Mouse (Mus musculus) hematopoietic stem cell, adult 5-6 weeks (primary cell): ENCODE measurements around the gene Sox1. TPM values are rescaled to one million over a fixed set of nuclear protein-coding genes. Genes with fewer than 3 reads are reported as not detected.

Experiments
- ATAC-seq, 2 experiments: fragments of 125-278 bp in 1 of 2; replicated peaks in 1 of 2; 2 replicates each; pipeline ENCODE4 v1.8.0; 2016 to 2017; ENCODE audit warnings: inconsistent platforms in 2 of 2, mild to moderate bottlenecking in 2 of 2, moderate number of reproducible peaks in 2 of 2, low read depth in 1 of 2, moderate TSS enrichment in 1 of 2; ENCODE audit not compliant: low FRiP score in 2 of 2, poor library complexity in 2 of 2, severe bottlenecking in 2 of 2, insufficient read depth in 1 of 2, low TSS enrichment in 1 of 2
- total RNA-seq: library from RNA; stranded (forward); fragments of 172-1452, 232-1000 nt; gene quantifications from 2 replicates; pipeline ENCODE4 v1.2.3, GENCODE M21; 2017

The Sox1 gene
- total RNA-seq, 1 experiment from 2014 or later = not detected

DNA sequence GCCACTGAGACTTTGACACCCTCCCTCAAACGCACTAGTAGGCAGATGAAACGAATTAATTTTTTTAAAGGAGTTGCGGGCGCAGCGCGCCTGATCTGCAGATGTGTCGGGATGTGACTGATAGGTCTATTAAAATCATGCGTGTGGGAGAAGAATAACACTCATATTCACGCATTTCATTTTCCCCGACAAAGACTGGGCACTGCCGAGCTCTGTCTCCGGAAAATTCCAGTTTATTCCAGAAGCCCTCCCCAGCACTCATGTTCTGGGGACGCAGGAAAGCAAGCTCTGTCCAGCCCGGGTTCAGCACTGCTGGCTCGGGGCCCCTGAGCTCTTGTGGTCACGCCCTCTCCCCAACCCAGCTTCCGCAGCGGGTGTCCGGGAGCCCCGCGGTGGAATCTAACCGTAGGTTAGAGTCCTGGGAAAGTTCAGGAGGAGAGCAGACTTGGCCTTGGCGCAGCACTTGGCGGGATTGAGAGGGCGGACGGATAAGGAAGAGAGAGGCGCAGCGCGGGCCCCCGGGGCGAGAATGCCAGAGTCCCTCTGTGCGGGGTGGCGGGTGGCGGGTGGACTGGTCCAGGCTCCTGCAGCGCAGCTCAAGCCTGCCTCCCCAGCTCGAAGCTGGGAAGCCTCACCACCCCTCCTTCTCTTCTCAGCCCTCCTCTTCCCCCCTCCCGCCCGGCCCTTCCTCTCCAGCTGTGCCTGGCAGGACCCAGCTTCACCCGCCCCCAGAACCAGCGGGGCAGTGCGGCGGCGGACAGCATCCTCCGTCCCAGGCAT lies 5.7 kb downstream of the Sox1 start:
- no peak for ATAC-seq

DNA sequence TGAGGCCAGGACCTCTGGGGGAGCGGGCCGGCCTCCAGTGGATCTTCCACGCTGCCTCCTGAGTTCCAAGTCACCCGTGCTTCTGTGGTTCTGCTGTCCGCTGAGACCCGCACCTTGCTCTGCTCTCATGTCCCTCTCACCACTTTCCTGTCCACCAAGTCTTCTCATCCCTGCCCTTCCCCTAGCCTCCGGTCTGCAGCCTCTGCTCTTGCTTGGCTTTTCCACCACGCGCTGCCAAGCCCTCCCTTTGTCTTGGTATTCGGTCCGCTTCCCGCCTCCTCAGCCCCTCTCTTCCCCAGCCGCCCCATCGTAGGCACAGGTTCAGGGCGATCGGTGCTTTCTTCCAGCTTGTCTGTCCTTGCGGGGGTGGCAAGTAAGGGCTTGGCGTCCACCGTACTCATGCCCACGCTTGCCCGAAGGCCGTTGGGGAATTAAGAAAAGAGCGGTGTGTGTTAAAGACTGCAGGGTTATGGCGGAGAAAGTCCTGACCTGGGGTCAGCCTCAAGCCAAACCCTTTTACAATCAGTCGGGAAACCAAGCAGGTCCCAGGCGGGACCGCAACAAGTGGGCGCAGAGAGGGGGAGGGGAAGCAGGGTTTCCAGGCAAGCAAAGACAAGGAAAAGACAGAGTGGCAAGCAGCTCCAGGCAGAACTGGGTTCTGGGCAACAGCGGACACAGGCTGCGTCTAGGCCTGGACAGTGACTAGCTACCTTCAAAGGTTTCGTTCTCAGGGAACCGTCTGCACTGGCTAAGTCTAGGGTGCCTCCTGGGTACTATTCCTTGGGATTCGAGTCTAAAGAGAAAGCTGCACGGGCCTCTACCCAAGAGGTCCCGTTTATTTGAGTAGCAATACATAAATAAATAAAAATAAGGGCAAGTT lies 6.5 kb downstream of the Sox1 start:
- no peak for ATAC-seq

DNA sequence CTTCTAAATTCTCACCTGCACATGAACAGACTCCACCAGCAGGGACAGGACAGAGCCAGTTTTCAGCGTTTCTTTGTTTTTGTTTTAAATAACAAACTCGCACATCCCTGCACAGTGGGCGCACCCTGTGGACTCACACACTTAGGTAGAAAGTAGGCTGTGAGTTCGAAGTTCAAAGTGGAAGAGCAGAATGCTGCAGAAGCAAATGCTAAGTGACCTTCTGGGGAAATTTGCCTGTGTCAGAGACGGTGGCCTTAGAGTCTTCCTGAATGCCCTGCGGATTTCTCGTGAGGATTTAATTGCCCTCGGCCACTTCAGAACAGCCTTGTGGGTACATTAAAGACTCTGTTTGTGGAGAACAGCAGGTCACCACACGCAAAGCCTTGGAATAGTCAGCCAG lies 7.6 kb downstream of the Sox1 start:
- ATAC-seq = no peak

DNA sequence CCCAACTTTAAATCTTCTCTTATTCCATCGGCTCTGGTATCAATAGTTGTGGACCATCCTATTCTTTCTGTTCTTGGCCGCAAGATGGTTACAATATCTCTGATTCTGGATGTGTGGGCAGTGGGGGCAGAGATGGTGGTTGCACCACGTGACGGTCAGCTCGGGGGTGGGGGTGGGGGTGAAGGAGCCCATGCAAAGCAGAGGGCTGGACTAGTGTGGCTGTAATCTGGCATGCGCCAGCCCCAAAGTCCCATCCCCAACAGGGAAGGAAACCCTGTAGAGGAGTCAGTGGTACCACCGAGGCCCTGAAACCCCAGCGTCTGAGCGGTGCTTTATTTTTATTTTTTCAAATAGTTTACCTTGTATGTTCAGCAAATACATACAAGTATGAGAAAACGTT lies 12.9 kb downstream of the Sox1 start:
- ATAC-seq = no peak

DNA sequence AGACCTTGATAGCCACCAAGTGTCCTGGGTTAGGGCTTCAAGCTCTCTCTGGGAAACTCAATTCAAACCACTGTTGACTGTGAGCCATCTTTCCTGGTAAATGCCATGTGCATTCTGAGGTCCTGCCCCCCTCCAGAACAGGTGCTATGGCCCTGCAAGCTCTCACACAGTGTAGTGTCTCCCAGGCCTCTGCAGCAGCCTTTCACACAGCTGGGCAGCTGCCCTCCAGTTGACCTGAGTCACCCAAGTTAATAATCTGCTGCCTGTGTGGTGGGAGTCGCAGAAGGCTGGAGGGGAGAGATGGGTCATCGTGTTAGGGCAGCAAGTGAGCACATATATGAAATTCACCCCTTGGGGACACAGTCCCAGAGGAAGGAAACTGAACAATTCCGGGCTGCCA lies 14.9 kb downstream of the Sox1 start:
- no peak for ATAC-seq

DNA sequence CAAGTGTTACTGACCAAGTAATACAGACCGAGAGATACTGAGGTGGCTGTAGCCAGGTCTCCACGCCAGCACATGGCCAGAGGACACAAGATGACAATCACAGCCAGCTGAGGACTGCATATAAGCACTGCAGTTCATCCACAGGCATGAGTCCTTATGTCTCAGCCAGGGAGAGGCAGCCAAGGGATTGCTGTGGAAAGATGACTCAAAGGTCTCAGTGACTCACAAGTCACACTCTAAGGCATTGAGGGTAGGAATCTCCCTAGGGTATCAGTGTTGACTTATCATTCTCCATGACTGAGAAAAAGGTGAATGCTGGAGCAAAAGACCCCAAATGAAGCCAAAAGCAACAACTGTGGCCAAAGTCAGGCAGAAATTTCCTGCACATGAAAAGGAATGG lies 22.0 kb downstream of the Sox1 start:
- ATAC-seq = no peak

DNA sequence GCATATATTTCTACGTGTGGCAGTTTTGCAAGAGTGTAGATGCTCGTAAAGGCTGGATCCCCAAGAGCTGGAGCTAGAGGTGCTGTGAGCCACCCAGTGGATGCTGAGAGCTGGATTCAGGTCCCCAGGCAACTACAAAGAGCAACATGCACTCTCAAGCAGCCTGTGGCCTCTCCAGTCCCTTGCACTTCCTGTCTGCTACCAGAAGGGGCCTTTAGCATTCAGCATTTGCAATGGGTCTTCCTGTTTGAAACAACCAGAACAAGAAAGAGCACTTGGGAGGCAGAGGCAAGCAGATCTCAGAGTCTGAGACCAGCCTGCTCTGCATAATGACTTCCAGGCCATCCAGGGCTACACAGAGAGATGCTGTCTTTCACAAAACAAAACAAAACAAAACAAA lies 25.4 kb downstream of the Sox1 start:
- no peak for ATAC-seq

DNA sequence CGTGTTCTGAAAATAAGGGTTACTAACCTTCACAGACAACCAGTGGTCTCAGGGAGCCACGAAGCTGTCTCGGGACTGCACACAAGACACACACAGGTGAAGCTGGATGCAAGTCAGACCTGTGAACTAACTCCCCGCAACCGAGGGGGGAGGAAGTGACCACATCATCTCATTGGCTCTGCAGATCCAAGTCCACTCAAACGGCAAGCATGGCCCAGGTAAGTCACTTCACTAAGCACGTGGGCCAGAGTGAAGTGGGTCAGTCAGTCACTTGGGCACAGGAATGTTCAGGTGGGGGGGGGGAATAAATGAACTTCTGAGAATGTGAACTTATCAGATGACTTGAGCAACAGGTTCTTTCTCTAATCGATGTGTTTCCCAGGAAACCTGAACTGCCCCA lies 30.8 kb downstream of the Sox1 start:
- ATAC-seq = no peak

DNA sequence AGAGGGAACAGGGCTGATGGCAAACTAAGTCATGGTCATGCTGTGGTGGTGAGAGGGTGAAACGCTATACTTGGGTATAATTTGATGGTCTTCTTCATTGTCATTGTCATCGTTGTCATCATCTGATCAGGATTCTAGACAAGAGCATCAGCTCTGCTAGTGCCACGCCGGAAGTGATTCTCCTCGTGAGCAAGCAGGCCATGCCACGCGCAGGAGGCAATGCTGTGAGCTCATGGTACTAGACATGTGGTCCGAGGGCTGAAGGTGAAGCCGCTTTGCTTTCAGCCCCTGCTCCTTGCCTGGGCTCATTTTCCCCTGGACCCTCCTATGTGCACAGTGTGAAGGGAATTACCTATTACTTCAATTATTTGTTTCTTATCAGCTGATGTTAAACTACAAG lies 32.3 kb downstream of the Sox1 start:
- no peak for ATAC-seq

DNA sequence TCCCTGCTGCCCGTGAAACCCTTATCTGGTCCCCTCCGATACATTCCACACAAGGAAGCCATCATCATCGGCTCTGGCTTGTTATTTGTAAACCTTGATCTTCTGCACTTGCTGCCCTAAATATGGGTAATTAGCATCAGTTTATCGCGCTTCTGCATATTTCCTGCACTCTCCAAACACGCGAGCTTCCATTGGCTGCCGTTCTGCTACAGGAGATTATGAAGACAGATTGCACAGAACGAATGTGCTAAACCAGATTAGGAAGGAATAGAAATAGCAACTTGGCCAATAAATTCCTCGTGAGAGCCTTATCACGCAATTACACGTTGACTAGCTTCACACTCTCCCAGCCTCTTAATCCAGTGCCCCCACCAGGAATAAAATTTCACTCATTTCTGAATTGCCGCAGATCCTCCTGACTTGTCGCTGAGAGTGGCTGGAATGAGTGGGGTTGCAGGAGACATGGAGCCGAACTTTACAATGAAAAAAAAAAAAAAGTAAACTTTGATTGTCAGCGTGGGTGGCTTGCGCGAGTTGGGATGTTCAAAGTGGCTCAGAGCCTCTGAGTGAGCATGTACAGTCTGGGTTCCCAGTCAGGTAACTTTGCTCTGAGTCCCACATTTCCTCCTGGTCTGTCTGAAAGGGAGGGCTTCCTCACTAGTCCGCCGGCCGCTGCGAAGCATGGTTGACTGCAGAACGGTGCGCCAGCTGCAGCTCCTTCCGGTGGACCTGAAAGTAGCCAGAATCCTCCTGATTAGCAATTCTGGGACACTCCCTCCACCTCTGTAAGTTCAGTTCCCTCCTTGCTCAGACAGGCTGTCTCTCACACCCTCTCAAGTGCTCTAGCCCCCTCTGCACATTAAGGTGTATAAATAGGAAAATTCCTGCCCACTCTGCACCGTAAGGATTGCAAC lies 33.0 kb downstream of the Sox1 start:
- ATAC-seq = no peak

DNA sequence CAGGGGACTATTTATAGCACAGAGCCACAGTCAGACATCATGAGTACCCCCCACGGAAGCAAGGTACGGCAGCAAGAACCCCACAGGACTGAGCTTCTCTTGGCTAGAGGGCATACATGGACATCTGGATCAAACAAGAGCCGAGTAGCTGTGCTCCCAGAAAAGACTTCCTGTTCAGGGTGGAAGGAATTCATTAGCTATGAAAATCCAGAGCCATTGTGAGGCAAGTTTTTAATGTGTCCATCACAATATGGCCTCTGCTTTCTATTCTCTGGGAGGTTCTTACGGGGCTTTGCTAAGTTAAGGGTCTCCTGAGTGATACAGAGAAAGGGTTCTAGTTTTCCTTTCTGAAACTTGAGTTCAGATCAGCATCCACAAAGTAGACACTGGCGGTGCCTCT lies 33.8 kb downstream of the Sox1 start:
- ATAC-seq = no peak

DNA sequence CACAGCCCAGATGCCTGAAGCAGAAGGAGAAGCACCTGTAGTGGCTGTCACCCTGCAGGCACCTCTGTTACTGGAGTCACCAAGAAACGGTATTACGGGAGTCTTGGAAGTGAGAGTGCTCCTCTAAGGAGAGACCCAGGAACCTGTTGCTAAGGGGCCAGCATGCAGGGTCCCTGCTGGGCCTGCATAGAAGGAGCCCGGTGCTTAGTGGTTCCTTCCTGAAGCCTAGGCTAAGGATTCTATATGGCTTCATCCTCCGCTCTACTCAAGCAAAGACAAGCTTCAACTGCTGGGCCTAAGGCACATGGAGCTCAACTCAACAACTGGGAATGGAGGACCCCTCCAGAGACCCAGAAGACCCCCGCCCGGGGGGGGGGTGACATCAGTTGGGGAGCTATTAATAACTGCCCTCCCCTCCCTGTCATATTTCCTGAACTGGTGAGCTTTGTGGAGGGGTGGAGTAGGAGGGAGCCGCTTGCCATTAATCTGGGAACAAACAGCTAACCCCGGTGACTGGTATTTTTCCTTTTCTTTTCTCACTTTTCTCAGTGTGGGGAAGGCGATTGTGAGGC lies 34.6 kb downstream of the Sox1 start:
- no peak for ATAC-seq

DNA sequence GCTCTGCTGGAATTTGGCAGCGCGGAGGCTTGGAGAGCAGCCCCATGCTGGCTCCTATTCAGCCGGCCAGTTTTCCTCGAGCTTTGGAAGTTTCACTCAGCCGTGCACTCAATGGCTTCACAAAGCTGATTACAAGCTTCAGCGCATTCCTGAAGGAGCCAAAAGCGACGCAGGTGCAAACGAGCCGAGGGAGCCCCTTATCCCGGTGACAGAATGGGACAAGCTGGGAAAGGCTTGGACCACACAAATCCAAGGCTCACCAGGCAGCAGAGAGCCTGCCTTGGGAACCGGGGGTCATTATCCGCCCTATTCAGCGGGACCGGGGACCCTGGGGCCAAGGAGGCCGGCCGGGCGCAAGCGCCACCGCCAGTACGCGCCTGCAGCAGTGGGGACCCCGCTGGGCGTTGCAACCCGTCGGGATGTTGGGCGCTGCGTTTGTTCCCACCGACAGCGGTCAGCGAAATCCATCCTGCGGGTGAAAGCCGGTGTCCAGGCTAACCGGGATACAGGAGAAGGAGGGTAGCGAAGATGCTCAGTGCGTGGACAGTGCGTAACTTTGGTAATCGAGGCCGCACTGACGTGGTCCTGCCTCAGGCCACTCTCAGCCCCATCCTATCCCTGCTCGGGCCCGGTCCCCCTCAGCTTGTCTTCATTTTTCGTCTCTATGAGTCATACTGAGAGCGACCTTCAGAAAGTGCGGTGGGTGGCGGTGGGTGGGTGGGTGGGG lies 35.2 kb downstream of the Sox1 start:
- no peak for ATAC-seq

DNA sequence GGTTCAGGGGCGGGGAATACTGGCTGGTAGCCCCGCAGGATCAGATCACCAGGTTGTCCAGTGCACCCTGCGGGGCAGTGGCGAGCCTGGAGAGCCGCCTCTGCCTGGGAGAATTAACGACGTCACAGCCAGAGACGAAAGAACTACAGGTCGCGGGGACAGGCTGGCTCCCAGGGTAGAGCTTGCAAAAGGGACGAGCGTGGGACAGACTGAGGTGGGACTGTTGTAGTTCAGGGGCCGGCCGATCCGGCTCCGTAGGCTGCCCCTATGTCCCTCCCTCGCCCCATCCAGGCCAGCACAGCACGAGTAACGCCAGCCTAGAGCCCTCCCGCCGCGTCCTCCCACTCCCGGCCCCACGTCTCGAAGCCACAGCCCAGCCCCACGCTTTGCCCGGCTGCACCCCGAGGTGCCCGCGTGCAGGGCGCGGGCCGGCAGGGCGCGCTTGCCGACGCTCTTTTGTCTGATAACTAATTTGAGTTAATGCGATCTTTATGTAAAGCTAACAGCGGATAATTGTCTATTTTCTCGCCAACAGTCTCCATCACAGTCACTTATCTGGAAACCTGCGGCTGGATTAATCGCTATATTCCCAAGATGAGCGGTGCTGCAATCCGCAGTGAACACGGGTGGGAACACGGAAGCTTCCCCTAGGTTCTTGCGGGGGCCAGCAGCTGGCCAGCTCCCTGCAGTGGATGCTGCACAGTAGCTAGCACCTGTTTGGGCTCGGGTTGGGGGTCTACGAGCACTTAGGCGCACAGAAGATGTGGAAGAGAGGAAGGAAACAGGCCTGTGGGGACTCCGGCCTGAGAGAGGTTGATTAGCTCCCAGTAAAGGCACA lies 36.0 kb downstream of the Sox1 start:
- no peak; a peak in 1 of 4 replicates for ATAC-seq

DNA sequence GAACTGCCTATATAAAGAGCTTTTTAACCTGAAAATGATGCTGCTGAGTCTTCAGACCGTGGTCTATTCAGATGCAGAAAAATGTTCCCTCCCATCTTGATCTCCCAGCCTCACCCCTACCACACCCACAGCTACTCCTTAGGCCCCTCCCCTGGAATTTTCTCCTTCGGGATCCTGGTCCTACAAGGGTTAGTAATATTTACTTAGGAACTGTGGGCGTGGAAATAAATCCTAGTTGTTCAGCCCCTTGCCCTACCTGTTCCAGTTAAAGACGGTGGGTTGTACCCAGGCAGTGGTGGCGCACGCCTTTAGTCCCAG lies 36.6 kb downstream of the Sox1 start:
- ATAC-seq = no peak

DNA sequence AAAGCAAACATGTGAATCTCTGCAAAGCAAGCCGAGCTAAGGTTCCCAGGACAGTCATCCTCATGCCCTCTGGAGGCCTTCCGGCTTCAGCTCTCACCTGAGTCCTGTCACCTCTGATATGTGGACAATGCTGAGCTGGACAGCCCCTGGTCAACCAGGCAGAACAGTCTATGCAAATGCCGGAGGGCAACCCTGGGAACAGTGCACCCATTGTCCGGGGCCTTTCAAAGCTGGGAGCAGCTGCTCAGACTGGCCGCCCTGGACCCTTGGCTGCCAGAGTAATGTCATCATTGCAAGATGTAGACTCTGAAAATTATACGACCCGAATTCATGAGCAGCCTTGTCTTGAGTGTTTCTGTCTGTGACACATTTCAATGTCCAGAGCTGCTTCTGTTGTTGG lies 37.5 kb downstream of the Sox1 start:
- ATAC-seq = no peak
